ENCODE assay signal across 25 mouse cellular contexts in genomic region chr2:127375087-127375486, GRCm38 (mm10). TPM values are rescaled to one million over a fixed set of nuclear protein-coding genes. Genes with fewer than 3 reads are reported as not detected.
DNase-seq lines count a peak whose midpoint lies in the region; ATAC-seq and TF ChIP-seq lines count a peak whose summit lies in the region.
"Had no signal": no experiment of that assay in that cellular context is flagged by ENCODE, and none has a peak within 500 bp of the region (broad histone marks: within the 10 kb centered on the region; RNA-seq: fewer than 3 reads in every experiment).

No protein-coding gene starts in this region.

- no peak for ATAC-seq in heart, embryonic 11.5 days (replicated peaks; ENCODE audit: insufficient number of reproducible peaks, low FRiP score, low TSS enrichment)
- no peak for ATAC-seq in kidney, postnatal 0 days (replicated peaks; ENCODE audit: low FRiP score, low read depth)
- no peak for ATAC-seq in kidney, embryonic 16.5 days (ENCODE audit: low FRiP score, low TSS enrichment)
- no peak for ATAC-seq in liver, embryonic 13.5 days (ENCODE audit: low read depth)
- ATAC-seq: midbrain, embryonic 13.5 days had no signal

- DNase-seq in heart, adult 18-20 months, result no peak
- peak; percentile 54 for DNase-seq in kidney, postnatal 0 days (ENCODE audit: low spot score)
- DNase-seq in kidney, postnatal 25 days, result peak; percentile 47 to 70
- DNase-seq in liver, embryonic 13.5 days, result peak; percentile 20
- no peak for DNase-seq in right cerebral cortex, adult 18-20 months
- no peak for DNase-seq in gastrocnemius, postnatal 4 days (ENCODE audit: low spot score in 2 of 2)
- DNase-seq: adrenal gland, postnatal 14 days; gastrocnemius, adult 2 months; heart, adult 2 months; heart, postnatal 10 days; left cerebral cortex, postnatal 4 days; lung, adult 18-20 months; thymus, postnatal 25 days had no signal

- H3K4me1 ChIP-seq in heart, embryonic 11.5 days (ENCODE audit: control insufficient read depth, insufficient read depth, low read length), result peaks cover 60% of the 10 kb centered on the region
- H3K4me1 ChIP-seq in kidney, postnatal 0 days (replicated peaks; ENCODE audit: insufficient read depth, low read length), result 0 out of 2 replicates have a peak, but pooled peaks cover 4% of the 10 kb centered on the region
- peaks cover 11% of the 10 kb centered on the region; the same call in 1 of the 2 replicates for H3K4me1 ChIP-seq in kidney, embryonic 16.5 days (ENCODE audit: insufficient read depth, low read length)
- H3K4me1 ChIP-seq in liver, embryonic 13.5 days (replicated peaks), result peaks cover 98% of the 10 kb centered on the region

- no peaks in the 10 kb centered on the region for H3K36me3 ChIP-seq in heart, embryonic 11.5 days (ENCODE audit: control insufficient read depth, insufficient read depth, low read length)
- no peaks in the 10 kb centered on the region for H3K36me3 ChIP-seq in kidney, postnatal 0 days (ENCODE audit: insufficient read depth, low read length)
- H3K36me3 ChIP-seq in kidney, embryonic 16.5 days (ENCODE audit: insufficient read depth, low read length), result no peaks in the 10 kb centered on the region
- H3K36me3 ChIP-seq in liver, embryonic 13.5 days, result no peaks in the 10 kb centered on the region
- H3K36me3 ChIP-seq: hindbrain, embryonic 13.5 days; midbrain, embryonic 13.5 days; neural tube, embryonic 12.5 days had no signal

- TF ChIP-seq CTCF in kidney, postnatal 0 days (IDR thresholded peaks at IDR 0.05; ENCODE audit: low read depth), result no peak

- H3K9ac ChIP-seq in heart, embryonic 11.5 days (ENCODE audit: low read depth, low read length), result peak overlapping the region; percentile 56; the same call in 1 of the 2 replicates
- H3K9ac ChIP-seq in kidney, postnatal 0 days (ENCODE audit: low read depth, low read length), result no peak overlapping the region
- no peak overlapping the region for H3K9ac ChIP-seq in kidney, embryonic 16.5 days (replicated peaks; ENCODE audit: low read length)
- H3K9ac ChIP-seq in liver, embryonic 13.5 days, result peak overlapping the region; percentile 92
- H3K9ac ChIP-seq: hindbrain, embryonic 13.5 days; midbrain, embryonic 13.5 days; neural tube, embryonic 12.5 days had no signal

- H3K4me3 ChIP-seq in heart, embryonic 11.5 days (ENCODE audit: low read depth, low read length), result no peak overlapping the region; the same call in 1 of the 2 replicates
- H3K4me3 ChIP-seq in kidney, postnatal 0 days (replicated peaks; ENCODE audit: low read depth, low read length), result no peak overlapping the region
- H3K4me3 ChIP-seq in kidney, embryonic 16.5 days (ENCODE audit: low read length), result no peak overlapping the region
- peak overlapping the region; percentile 52 for H3K4me3 ChIP-seq in liver, embryonic 13.5 days (replicated peaks)
- H3K4me3 ChIP-seq: gastrocnemius, adult 2 months; heart, adult 2 months; hindbrain, embryonic 13.5 days; midbrain, embryonic 13.5 days; neural tube, embryonic 12.5 days had no signal

- no peaks in the 10 kb centered on the region for H3K27me3 ChIP-seq in heart, embryonic 11.5 days (ENCODE audit: control insufficient read depth, insufficient read depth, low read length)
- no peaks in the 10 kb centered on the region for H3K27me3 ChIP-seq in kidney, postnatal 0 days (ENCODE audit: insufficient read depth, low read length)
- no peaks in the 10 kb centered on the region for H3K27me3 ChIP-seq in kidney, embryonic 16.5 days (ENCODE audit: insufficient read depth, low read length)
- no peaks in the 10 kb centered on the region for H3K27me3 ChIP-seq in liver, embryonic 13.5 days
- H3K27me3 ChIP-seq: neural tube, embryonic 12.5 days had no signal

- WGBS in heart, embryonic 11.5 days (ENCODE audit: insufficient replicate concordance), result 42% methylated on average over 3 of the region's 3 CpGs
- 33% methylated on average over 3 of the region's 3 CpGs for WGBS in kidney, postnatal 0 days
- WGBS in kidney, embryonic 16.5 days, result 45% methylated on average over 3 of the region's 3 CpGs
- WGBS in liver, embryonic 13.5 days (ENCODE audit: insufficient replicate concordance), result 22% methylated on average over 3 of the region's 3 CpGs

- peak overlapping the region; percentile 64 for H3K27ac ChIP-seq in heart, embryonic 11.5 days (ENCODE audit: low read depth, low read length)
- H3K27ac ChIP-seq in kidney, postnatal 0 days, result no peak overlapping the region
- H3K27ac ChIP-seq in kidney, embryonic 16.5 days (ENCODE audit: low read length), result no peak overlapping the region
- H3K27ac ChIP-seq in liver, embryonic 13.5 days, result peak overlapping the region; percentile 97
- H3K27ac ChIP-seq: gastrocnemius, adult 2 months; heart, adult 2 months; hindbrain, embryonic 13.5 days; midbrain, embryonic 13.5 days; neural tube, embryonic 12.5 days had no signal

- H3K4me2 ChIP-seq in heart, embryonic 11.5 days, result peak overlapping the region; percentile 41
- no peak overlapping the region for H3K4me2 ChIP-seq in kidney, postnatal 0 days (ENCODE audit: low read length)
- no peak overlapping the region for H3K4me2 ChIP-seq in kidney, embryonic 16.5 days (replicated peaks; ENCODE audit: low read depth, low read length)
- H3K4me2 ChIP-seq in liver, embryonic 13.5 days, result peak overlapping the region; percentile 74
- H3K4me2 ChIP-seq: hindbrain, embryonic 13.5 days; midbrain, embryonic 13.5 days; neural tube, embryonic 12.5 days had no signal

- no peaks in the 10 kb centered on the region for H3K9me3 ChIP-seq in heart, embryonic 11.5 days (replicated peaks; ENCODE audit: control insufficient read depth, low read length)
- H3K9me3 ChIP-seq in kidney, postnatal 0 days (replicated peaks; ENCODE audit: low read length), result no peaks in the 10 kb centered on the region
- no peaks in the 10 kb centered on the region for H3K9me3 ChIP-seq in kidney, embryonic 16.5 days (ENCODE audit: low read length)
- H3K9me3 ChIP-seq in liver, embryonic 13.5 days (replicated peaks), result no peaks in the 10 kb centered on the region
- H3K9me3 ChIP-seq: hindbrain, embryonic 13.5 days; midbrain, embryonic 13.5 days; neural tube, embryonic 12.5 days had no signal

RNA-seq across cellular contexts. Expression of gene Adra2b, which starts 12.1 kb away (rescaled TPM):
- 10.2 and 12.0 TPM in 2 replicates for polyA plus RNA-seq in heart, embryonic 11.5 days (2014; fragmentation: Nextera tagmentation; extraction: Ambion mirVana)
- total RNA-seq in heart, adult 18-20 months (2021), result under 1 TPM; 0.72 to 0.77 TPM
- 10.3 and 10.5 TPM in 2 replicates for polyA plus RNA-seq in kidney, postnatal 0 days (2015; fragmentation: Nextera tagmentation; extraction: Ambion mirVana)
- polyA plus RNA-seq in kidney, embryonic 16.5 days (2015; fragmentation: Nextera tagmentation; extraction: Ambion mirVana), result 7.2 and 7.8 TPM in 2 replicates
- 29.4 and 32.4 TPM in 2 replicates for polyA plus RNA-seq in liver, embryonic 13.5 days (2015; fragmentation: Nextera tagmentation; extraction: Ambion mirVana)
- 1 to 10 TPM in 1 of 2 experiments, under 1 TPM in 1; 0.96 to 1.2 TPM for total RNA-seq in gastrocnemius, postnatal 4 days (2021)
- total RNA-seq: megakaryocyte progenitor cell, adult 5-6 weeks; MEL had no signal

RNA-seq across cellular contexts. Expression of gene Astl, which starts 36.6 kb away (rescaled TPM):
- not detected in 2 replicates for polyA plus RNA-seq in heart, embryonic 11.5 days (2014; fragmentation: Nextera tagmentation; extraction: Ambion mirVana)
- total RNA-seq in heart, adult 18-20 months (2021), result not detected
- polyA plus RNA-seq in kidney, postnatal 0 days (2015; fragmentation: Nextera tagmentation; extraction: Ambion mirVana), result not detected in 2 replicates
- polyA plus RNA-seq in kidney, embryonic 16.5 days (2015; fragmentation: Nextera tagmentation; extraction: Ambion mirVana), result not detected in 2 replicates
- polyA plus RNA-seq in liver, embryonic 13.5 days (2015; fragmentation: Nextera tagmentation; extraction: Ambion mirVana), result not detected in 2 replicates
- under 1 TPM; 0.12 to 0.31 TPM for total RNA-seq in gastrocnemius, postnatal 4 days (2021)
- total RNA-seq: adrenal gland, postnatal 14 days; heart, adult 2 months; heart, postnatal 10 days; layer of hippocampus, adult 8-10 months; left cerebral cortex, adult 18-20 months; left cerebral cortex, postnatal 4 days; MEL had no signal
- polyA plus RNA-seq: brain, embryonic 14.5 days; forebrain, embryonic 11.5 days; heart, adult 2 months; hindbrain, embryonic 13.5 days; intestine, embryonic 14.5 days; midbrain, embryonic 13.5 days; neural tube, embryonic 12.5 days had no signal

RNA-seq across cellular contexts. Expression of gene Dusp2, which starts 39.1 kb away (rescaled TPM):
- polyA plus RNA-seq in heart, embryonic 11.5 days (2014; fragmentation: Nextera tagmentation; extraction: Ambion mirVana), result 17.4 and 18.3 TPM in 2 replicates
- total RNA-seq in heart, adult 18-20 months (2021), result 1 to 10 TPM in 1 of 2 experiments, under 1 TPM in 1; 0.57 to 2.0 TPM
- polyA plus RNA-seq in kidney, postnatal 0 days (2015; fragmentation: Nextera tagmentation; extraction: Ambion mirVana), result 8.2 and 10.3 TPM in 2 replicates
- polyA plus RNA-seq in kidney, embryonic 16.5 days (2015; fragmentation: Nextera tagmentation; extraction: Ambion mirVana), result 7.8 and 8.3 TPM in 2 replicates
- 2.7 and 2.8 TPM in 2 replicates for polyA plus RNA-seq in liver, embryonic 13.5 days (2015; fragmentation: Nextera tagmentation; extraction: Ambion mirVana)
- 1 to 10 TPM; 3.2 to 3.6 TPM for total RNA-seq in gastrocnemius, postnatal 4 days (2021)

RNA-seq across cellular contexts. Expression of gene Gpat2, which starts 49.9 kb away (rescaled TPM):
- polyA plus RNA-seq in heart, embryonic 11.5 days (2014; fragmentation: Nextera tagmentation; extraction: Ambion mirVana), result 0.30 and 0.34 TPM in 2 replicates
- not detected for total RNA-seq in heart, adult 18-20 months (2021)
- 0.10 and 0.12 TPM in 2 replicates for polyA plus RNA-seq in kidney, postnatal 0 days (2015; fragmentation: Nextera tagmentation; extraction: Ambion mirVana)
- 0.22 and 0.40 TPM in 2 replicates for polyA plus RNA-seq in kidney, embryonic 16.5 days (2015; fragmentation: Nextera tagmentation; extraction: Ambion mirVana)
- 0.35 and 0.39 TPM in 2 replicates for polyA plus RNA-seq in liver, embryonic 13.5 days (2015; fragmentation: Nextera tagmentation; extraction: Ambion mirVana)
- total RNA-seq in gastrocnemius, postnatal 4 days (2021), result under 1 TPM; 0.10 to 0.17 TPM
- total RNA-seq: gastrocnemius, adult 2 months; heart, adult 2 months; heart, postnatal 10 days; MEL had no signal

Comparison
In these comparisons a context has a peak if more than half of its experiments do, and no peak if none do; other contexts are left out.
1. H3K27ac ChIP-seq: peak in heart, embryonic 11.5 days (single experiment) and liver, embryonic 13.5 days (single experiment); none in kidney, postnatal 0 days (single experiment) and kidney, embryonic 16.5 days (single experiment).
2. H3K4me2 ChIP-seq: peak in heart, embryonic 11.5 days (single experiment) and liver, embryonic 13.5 days (single experiment); none in kidney, postnatal 0 days (single experiment) and kidney, embryonic 16.5 days (single experiment).
3. H3K9ac ChIP-seq: peak in heart, embryonic 11.5 days (single experiment) and liver, embryonic 13.5 days (single experiment); none in kidney, postnatal 0 days (single experiment) and kidney, embryonic 16.5 days (single experiment).
4. DNase-seq: peak in kidney, postnatal 0 days (single experiment), kidney, postnatal 25 days (2 of 2) and liver, embryonic 13.5 days (single experiment); none in heart, adult 18-20 months (0 of 2), right cerebral cortex, adult 18-20 months (single experiment) and gastrocnemius, postnatal 4 days (0 of 2).